Mouse (Mus musculus): ENCODE data around the gene Irs2.

- TF ChIP-seq CTCF (IDR thresholded peaks at IDR 0.05; ENCODE audit: low read depth) (no peak), EP300 (IDR thresholded peaks at IDR 0.05; ENCODE audit: low read depth) (no peak)
These were observed 3.7 kb upstream of the Irs2 start for GRCm38 (mm10) chr8:11011787-11012485.

Measured in heart, postnatal 0 days (tissue).